Mouse (Mus musculus) MEL (cell line): ENCODE results near the gene Ttbk2. TPM values are rescaled to one million over a fixed set of nuclear protein-coding genes. Genes with fewer than 3 reads are reported as not detected.

ENCODE experiments used
- DNase-seq: peaks from one replicate; pipeline ENCODE4 v3.0.0; 2011; ENCODE audit warnings: low read depth, low spot score
- H3K27ac ChIP-seq: 2 replicates; pipeline ENCODE4 v1.5.1; 2012; ENCODE audit warnings: low read depth, mild to moderate bottlenecking, control low read depth, low read length, moderate library complexity; ENCODE audit not compliant: control insufficient read depth
- H3K27me3 ChIP-seq, 2 experiments: fragments of 150-350 bp in 1 of 2; sonication (generic) in 1 of 2; 2 replicates each; pipeline ENCODE4 v1.6.1; 2012; ENCODE audit warnings: low read length in 2 of 2, mild to moderate bottlenecking in 2 of 2, improper control_type of control experiment in 1 of 2, moderate library complexity in 1 of 2; ENCODE audit not compliant: insufficient read depth in 2 of 2, control insufficient read depth in 1 of 2
- H3K36me3 ChIP-seq, 2 experiments: 2 replicates each; pipeline ENCODE4 v1.6.1; 2012 to 2014; ENCODE audit warnings: low read length in 2 of 2, improper control_type of control experiment in 1 of 2, inconsistent platforms in 1 of 2, mild to moderate bottlenecking in 1 of 2; ENCODE audit not compliant: insufficient read depth in 2 of 2, control insufficient read depth in 1 of 2
- H3K4me1 ChIP-seq, 2 experiments: fragments of 150-350 bp in 1 of 2; sonication (generic) in 1 of 2; 2 replicates each; pipeline ENCODE4 v1.6.1; 2012; ENCODE audit warnings: low read length in 2 of 2, improper control_type of control experiment in 1 of 2, mild to moderate bottlenecking in 1 of 2; ENCODE audit not compliant: insufficient read depth in 2 of 2, control insufficient read depth in 1 of 2
- H3K4me3 ChIP-seq, 2 experiments: fragments of 150-350 bp in 1 of 2; sonication (generic) in 1 of 2; 2 replicates each; pipeline ENCODE4 v1.5.1; 2012; ENCODE audit warnings: low read depth in 2 of 2, low read length in 2 of 2, mild to moderate bottlenecking in 2 of 2, moderate library complexity in 2 of 2, control low read depth in 1 of 2, improper control_type of control experiment in 1 of 2; ENCODE audit not compliant: control insufficient read depth in 1 of 2, insufficient read depth in 1 of 2
- H3K79me2 ChIP-seq: 2 replicates; pipeline ENCODE4 v1.6.1; 2012; ENCODE audit warnings: mild to moderate bottlenecking, low read length, moderate library complexity; ENCODE audit not compliant: control insufficient read depth, poor library complexity, insufficient read depth
- H3K9ac ChIP-seq: 2 replicates; pipeline ENCODE4 v1.6.1; 2012; ENCODE audit warnings: low read depth, mild to moderate bottlenecking, control low read depth, low read length, moderate library complexity; ENCODE audit not compliant: control insufficient read depth, poor library complexity, severe bottlenecking
- H3K9me3 ChIP-seq: fragments of 150-350 bp; sonication (generic); replicated peaks from 2 replicates; pipeline ENCODE4 v1.6.1; 2012; ENCODE audit warnings: mild to moderate bottlenecking, low read length, improper control_type of control experiment, moderate library complexity; ENCODE audit not compliant: insufficient read depth
- CHD2 ChIP-seq: IDR thresholded peaks from 2 replicates; pipeline ENCODE4 v1.6.1; 2011; ENCODE audit warnings: low read length, improper control_type of control experiment
- CTCF ChIP-seq, 3 experiments: IDR thresholded peaks in 2 of 3; conservative IDR thresholded peaks in 1 of 3; 2 replicates each; pipeline ENCODE4 v1.5.1; 2011 to 2012; ENCODE audit warnings: low read length in 3 of 3, low read depth in 2 of 3, mild to moderate bottlenecking in 2 of 3, improper control_type of control experiment in 1 of 3, inconsistent platforms in 1 of 3, mixed read lengths in 1 of 3, moderate library complexity in 1 of 3; ENCODE audit not compliant: control insufficient read depth in 1 of 3, insufficient read depth in 1 of 3, poor library complexity in 1 of 3, severe bottlenecking in 1 of 3
- E2F4 ChIP-seq: IDR thresholded peaks from 2 replicates; pipeline ENCODE4 v1.6.1; 2011; ENCODE audit warnings: low read depth, low read length, improper control_type of control experiment, borderline replicate concordance
- ELF1 ChIP-seq: IDR thresholded peaks from 2 replicates; pipeline ENCODE4 v1.6.1; 2014; ENCODE audit warnings: low read depth, mild to moderate bottlenecking, inconsistent platforms, low read length, improper control_type of control experiment, moderate library complexity
- EP300 ChIP-seq, 2 experiments: IDR thresholded peaks; 2 replicates each; pipeline ENCODE4 v1.6.1; 2011; ENCODE audit warnings: improper control_type of control experiment in 2 of 2, low read length in 2 of 2, low read depth in 1 of 2, mild to moderate bottlenecking in 1 of 2
- ETS1 ChIP-seq: IDR thresholded peaks from 2 replicates; pipeline ENCODE4 v1.6.1; 2012; ENCODE audit warnings: low read depth, mild to moderate bottlenecking, inconsistent platforms, low read length, improper control_type of control experiment, moderate library complexity
- HCFC1 ChIP-seq: IDR thresholded peaks from 2 replicates; pipeline ENCODE4 v1.6.1; 2012; ENCODE audit warnings: low read depth, mild to moderate bottlenecking, inconsistent platforms, low read length, improper control_type of control experiment, moderate library complexity
- JUND ChIP-seq: IDR thresholded peaks from 2 replicates; pipeline ENCODE4 v1.6.1; 2011; ENCODE audit warnings: low read depth, mild to moderate bottlenecking, improper control_type of control experiment, low read length
- KAT2A ChIP-seq: conservative IDR thresholded peaks from 2 replicates; pipeline ENCODE4 v1.6.1; 2012; ENCODE audit warnings: low read depth, low read length, improper control_type of control experiment, inconsistent platforms
- MAX ChIP-seq: IDR thresholded peaks from 2 replicates; pipeline ENCODE4 v1.6.1; 2011; ENCODE audit warnings: low read length, improper control_type of control experiment
- MAZ ChIP-seq: IDR thresholded peaks from 2 replicates; pipeline ENCODE4 v1.6.1; 2012; ENCODE audit warnings: low read depth, mild to moderate bottlenecking, inconsistent platforms, low read length, improper control_type of control experiment
- MXI1 ChIP-seq: IDR thresholded peaks from 2 replicates; pipeline ENCODE4 v1.6.1; 2011; ENCODE audit warnings: mild to moderate bottlenecking, low read depth, low read length, improper control_type of control experiment
- MYB ChIP-seq: IDR thresholded peaks from 2 replicates; pipeline ENCODE4 v1.6.1; 2011; ENCODE audit warnings: mild to moderate bottlenecking, low read depth, low read length, improper control_type of control experiment
- MYC ChIP-seq: IDR thresholded peaks from 2 replicates; pipeline ENCODE4 v1.6.1; 2011; ENCODE audit warnings: low read depth, mild to moderate bottlenecking, low read length, improper control_type of control experiment, moderate library complexity
- NELFE ChIP-seq: IDR thresholded peaks from 2 replicates; pipeline ENCODE4 v1.6.1; 2011; ENCODE audit warnings: low read depth, low read length, improper control_type of control experiment
- NRF1 ChIP-seq: IDR thresholded peaks from 2 replicates; pipeline ENCODE4 v1.6.1; 2014; ENCODE audit warnings: low read depth, mild to moderate bottlenecking, inconsistent platforms, low read length, improper control_type of control experiment, moderate library complexity; ENCODE audit not compliant: poor library complexity, insufficient read depth, severe bottlenecking
- POLR2A ChIP-seq, 2 experiments: IDR thresholded peaks; 2 replicates each; pipeline ENCODE4 v1.6.1; 2011 to 2012; ENCODE audit warnings: low read length in 2 of 2, mild to moderate bottlenecking in 2 of 2, control low read depth in 1 of 2, improper control_type of control experiment in 1 of 2, low read depth in 1 of 2, moderate library complexity in 1 of 2; ENCODE audit not compliant: control insufficient read depth in 1 of 2, insufficient read depth in 1 of 2, poor library complexity in 1 of 2
- POLR2AphosphoS2 ChIP-seq: IDR thresholded peaks from 2 replicates; pipeline ENCODE4 v1.6.1; 2011; ENCODE audit warnings: low read length, improper control_type of control experiment
- POLR2AphosphoS5 ChIP-seq: IDR thresholded peaks from 2 replicates; pipeline ENCODE4 v1.6.1; 2012; ENCODE audit warnings: low read depth, borderline replicate concordance, mild to moderate bottlenecking, inconsistent platforms, low read length, moderate library complexity, mixed read lengths
- RCOR1 ChIP-seq: IDR thresholded peaks from 2 replicates; pipeline ENCODE4 v1.6.1; 2012; ENCODE audit warnings: low read depth, mild to moderate bottlenecking, inconsistent platforms, low read length, improper control_type of control experiment
- SIN3A ChIP-seq: IDR thresholded peaks from 2 replicates; pipeline ENCODE4 v1.6.1; 2012; ENCODE audit warnings: low read length, improper control_type of control experiment, inconsistent platforms
- TBP ChIP-seq: IDR thresholded peaks from 2 replicates; pipeline ENCODE4 v1.8.0; 2011; ENCODE audit warnings: low read depth, low read length, improper control_type of control experiment
- TCF12 ChIP-seq: IDR thresholded peaks from 2 replicates; pipeline ENCODE4 v1.6.1; 2014; ENCODE audit warnings: low read depth, mild to moderate bottlenecking, inconsistent platforms, low read length, improper control_type of control experiment, moderate library complexity
- UBTF ChIP-seq: IDR thresholded peaks from 2 replicates; pipeline ENCODE4 v1.6.1; 2012; ENCODE audit warnings: low read depth, mild to moderate bottlenecking, inconsistent platforms, low read length, improper control_type of control experiment, moderate library complexity, borderline replicate concordance; ENCODE audit not compliant: insufficient read depth
- USF1 ChIP-seq: IDR thresholded peaks from 2 replicates; pipeline ENCODE4 v1.6.1; 2014; ENCODE audit warnings: low read depth, mild to moderate bottlenecking, inconsistent platforms, low read length, improper control_type of control experiment, moderate library complexity
- ZMIZ1 ChIP-seq: IDR thresholded peaks from 2 replicates; pipeline ENCODE4 v1.6.1; 2012; ENCODE audit warnings: low read depth, mild to moderate bottlenecking, inconsistent platforms, low read length, improper control_type of control experiment, moderate library complexity
- polyA plus RNA-seq, 2 experiments: library from polyadenylated mRNA; stranded (reverse) in 1 of 2; unstranded in 1 of 2; fragments of >175 nt in 1 of 2; fragments of >200 nt in 1 of 2; gene quantifications; 2 replicates each; pipeline versions ENCODE4 v1.2.1 to v1.2.4; 2012; ENCODE audit warnings: low replicate concordance in 2 of 2, low read depth in 1 of 2; ENCODE audit not compliant: insufficient read length in 2 of 2, insufficient read depth in 1 of 2, missing spikeins in 1 of 2
- total RNA-seq: library from RNA; depleted of rRNA; stranded (reverse); fragments of 300-350 nt; gene quantifications from 2 replicates; pipeline ENCODE4 v1.2.3, GENCODE M21; 2012; rRNA removed

The Ttbk2 gene
- total RNA-seq (2.1 and 2.6 TPM in 2 replicates), polyA plus RNA-seq (1 to 10 TPM in 1 of 2 experiments, not detected in 1; 3.0 TPM)

DNA sequence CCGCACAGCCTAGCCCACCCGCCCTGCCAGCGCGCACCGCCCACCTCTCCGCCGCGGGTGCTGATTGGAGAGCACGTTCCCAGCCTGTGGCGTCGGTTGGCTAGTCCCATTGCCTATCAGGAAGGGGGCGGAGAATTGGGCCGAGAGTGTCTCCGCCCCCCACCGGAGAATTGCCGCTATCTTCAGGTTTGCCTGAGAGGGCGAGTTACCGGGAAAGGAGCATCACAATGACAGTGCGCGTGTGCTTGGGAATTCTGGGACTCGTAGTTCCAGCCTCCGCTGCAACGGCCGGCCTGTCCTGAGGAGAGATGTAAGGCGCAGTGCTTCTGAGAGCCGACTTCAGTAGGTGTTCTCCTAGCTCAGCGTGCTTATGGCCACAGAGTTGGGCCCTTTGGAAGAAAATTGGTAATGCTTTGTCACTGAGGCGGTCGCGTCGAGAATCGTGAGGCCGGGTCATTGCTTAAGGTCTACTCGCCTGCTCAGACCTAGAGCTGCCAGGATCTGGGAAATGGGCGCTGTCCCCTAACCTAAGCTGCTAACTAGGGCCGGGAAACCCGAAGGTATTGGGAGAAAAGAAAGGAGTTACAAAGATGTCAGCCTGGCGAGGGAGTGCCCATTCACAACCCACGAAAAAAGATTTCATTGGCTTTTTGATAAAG, at the start of gene Ttbk2:
Gene Ttbk2, minus strand, starts transcription at position 181 of the 659 bp plus-strand sequence.
- DNase-seq, result peak; percentile 97
- H3K27ac ChIP-seq, result peak within 1 kb of the TSS; percentile 30
- peaks cover 0 to 7% of the 10 kb centered on the region in 2 experiments; a peak in 2 of 4 replicates for H3K36me3 ChIP-seq
- peaks cover 8 to 16% of the 10 kb centered on the region in 2 experiments; a peak in 3 of 4 replicates for H3K4me1 ChIP-seq
- peak within 1 kb of the TSS; percentile 80 for H3K9ac ChIP-seq
- H3K4me3 ChIP-seq, result peak within 1 kb of the TSS; percentile 95 to 99
- H3K79me2 ChIP-seq, result peaks cover 5% of the 10 kb centered on the region
- no peaks in the 10 kb centered on the region for H3K9me3 ChIP-seq
- H3K27me3 ChIP-seq, result no peaks in the 10 kb centered on the region
- 0 out of 2 replicates have a peak, but pooled peaks have one; percentile 51 for TF ChIP-seq E2F4
- TF ChIP-seq RCOR1, result peak; percentile 8; the same call in 1 of the 2 replicates
- peak; percentile 14; the same call in 1 of the 2 replicates for TF ChIP-seq MAX
- TF ChIP-seq ELF1, result peak; percentile 73; the same call in 1 of the 2 replicates
- TF ChIP-seq SIN3A, result peak; percentile 74
- TF ChIP-seq MAZ, result peak; percentile 83
- TF ChIP-seq ETS1, result 0 out of 2 replicates have a peak, but pooled peaks have one; percentile 9
- TF ChIP-seq TBP, result peak; percentile 44; the same call in 1 of the 2 replicates
- TF ChIP-seq MYB, result peak; percentile 26; the same call in 1 of the 2 replicates
- TF ChIP-seq UBTF, result no peak
- TF ChIP-seq HCFC1, result peak; percentile 98
- TF ChIP-seq CTCF (IDR thresholded peaks at IDR 0.05 in 2 of 3, conservative IDR thresholded peaks at IDR 0.05 in 1 of 3; ENCODE audit: control insufficient read depth in 1 of 3, insufficient read depth in 1 of 3, low read depth in 2 of 3, low read length in 3 of 3, poor library complexity in 1 of 3, severe bottlenecking in 1 of 3), result no peak
- no peak for TF ChIP-seq JUND
- peak; percentile 49; the same call in 1 of the 2 replicates for TF ChIP-seq NELFE
- TF ChIP-seq POLR2AphosphoS5, result no peak
- peak; percentile 41; the same call in 1 of the 2 replicates for TF ChIP-seq POLR2AphosphoS2
- peak; percentile 69 for TF ChIP-seq MXI1
- TF ChIP-seq ZMIZ1, result peak; percentile 31; the same call in 1 of the 2 replicates
- peak; percentile 89 for TF ChIP-seq NRF1
- peak; percentile 88 for TF ChIP-seq KAT2A
- no peak for TF ChIP-seq EP300 (IDR thresholded peaks at IDR 0.05; ENCODE audit: low read depth in 1 of 2, low read length in 2 of 2)
- peak; percentile 87 for TF ChIP-seq CHD2
- no peak for TF ChIP-seq TCF12
- peak; percentile 44 to 67; a peak in 2 of 4 replicates for TF ChIP-seq POLR2A (IDR thresholded peaks at IDR 0.05; ENCODE audit: control insufficient read depth in 1 of 2, insufficient read depth in 1 of 2, low read depth in 1 of 2, low read length in 2 of 2, poor library complexity in 1 of 2)
- TF ChIP-seq MYC, result peak; percentile 61; the same call in 1 of the 2 replicates
- TF ChIP-seq USF1, result peak; percentile 50
